Mouse (Mus musculus): ENCODE data around the gene Stx1b.

DNA sequence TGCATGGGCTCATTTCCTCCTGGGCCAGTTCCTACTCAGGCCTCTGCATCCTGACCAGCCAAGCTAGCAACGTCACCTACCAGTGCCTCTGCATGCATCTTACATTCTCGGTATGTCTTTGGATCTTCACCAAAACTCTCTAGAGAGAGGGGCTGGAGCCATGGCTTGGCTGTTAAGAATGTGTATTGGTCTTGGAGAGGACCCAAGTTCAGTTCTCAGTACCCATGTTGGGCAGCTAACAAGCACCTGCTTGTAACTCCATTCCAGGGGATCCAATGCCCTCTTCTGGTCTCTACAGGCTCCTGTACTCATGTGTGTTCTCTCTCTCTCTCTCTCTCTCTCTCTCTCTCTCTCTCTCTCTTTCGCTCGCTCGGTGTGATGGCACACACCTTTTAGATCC, 6.6 kb downstream of the Stx1b start:
- TF ChIP-seq POLR2AphosphoS5 (IDR thresholded peaks at IDR 0.05; ENCODE audit: insufficient replicate concordance, low read depth, low read length): no peak
- TF ChIP-seq CTCF (IDR thresholded peaks at IDR 0.05; ENCODE audit: low read depth, low read length): no peak
- no peak for TF ChIP-seq GATA1 (IDR thresholded peaks at IDR 0.05; ENCODE audit: borderline replicate concordance, low read length)
- TF ChIP-seq TAL1 (conservative IDR thresholded peaks at IDR 0.05; ENCODE audit: low read depth, low read length): no peak
- no peak for TF ChIP-seq GATA2 (IDR thresholded peaks at IDR 0.05; ENCODE audit: borderline replicate concordance, low read depth, low read length)
